Mouse (Mus musculus): ENCODE measurements around the gene Dusp12.
A peak's percentile ranks its signal among the peaks of the same experiment; 100 is the strongest.

Gene Dusp12

DNA sequence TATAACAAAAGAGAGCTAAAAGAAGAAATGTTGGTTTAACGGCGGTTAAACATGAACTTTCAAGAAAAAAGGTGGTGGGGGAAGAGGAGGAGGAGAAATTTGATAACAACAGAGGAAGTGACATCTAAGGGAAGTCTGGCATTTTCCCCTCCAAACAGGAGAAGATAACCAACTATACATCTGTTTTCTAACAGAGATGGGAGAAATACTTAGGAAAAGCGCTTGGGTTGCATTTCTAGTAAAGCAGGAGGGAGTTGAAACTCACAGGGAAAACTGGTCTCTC, 23.0 kb downstream of the Dusp12 start:
- no peak for DNase-seq (ENCODE audit: low spot score)

DNA sequence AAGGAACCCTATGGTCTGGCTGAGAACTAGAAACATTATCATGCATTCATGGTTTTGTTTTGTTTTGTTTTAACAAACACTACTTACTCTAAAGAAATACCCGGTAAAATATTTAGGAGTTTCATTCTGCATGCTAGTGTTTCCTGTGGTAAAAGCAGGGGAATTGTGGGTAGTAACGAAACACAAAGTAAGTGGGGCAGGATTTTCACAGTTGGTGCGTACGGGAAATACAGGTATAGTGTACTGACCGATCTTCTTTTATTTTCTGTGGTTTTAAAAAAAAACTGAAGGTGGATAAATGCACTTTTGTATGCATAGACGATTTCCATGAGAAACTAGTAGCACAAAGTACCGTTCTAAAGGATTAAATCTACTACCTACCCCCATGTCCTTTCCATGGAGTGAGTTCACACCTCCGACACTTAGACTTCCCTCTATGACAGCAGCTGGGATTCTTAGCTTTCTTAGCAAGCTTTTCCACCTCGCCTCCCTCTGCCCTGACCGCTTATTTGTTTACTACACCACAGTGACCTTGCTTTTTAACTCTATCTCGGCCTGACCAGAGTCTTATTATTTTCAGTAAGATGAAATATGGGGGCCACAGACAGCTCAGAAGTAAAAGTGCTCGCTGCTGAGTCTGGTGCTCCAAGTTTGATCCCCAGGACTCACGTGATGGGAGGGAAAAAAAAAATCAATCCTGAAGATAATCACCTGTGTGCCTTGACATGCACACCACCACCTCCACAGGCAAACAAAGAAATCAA, 23.5 kb downstream of the Dusp12 start:
- no peak for DNase-seq (ENCODE audit: low spot score)

DNA sequence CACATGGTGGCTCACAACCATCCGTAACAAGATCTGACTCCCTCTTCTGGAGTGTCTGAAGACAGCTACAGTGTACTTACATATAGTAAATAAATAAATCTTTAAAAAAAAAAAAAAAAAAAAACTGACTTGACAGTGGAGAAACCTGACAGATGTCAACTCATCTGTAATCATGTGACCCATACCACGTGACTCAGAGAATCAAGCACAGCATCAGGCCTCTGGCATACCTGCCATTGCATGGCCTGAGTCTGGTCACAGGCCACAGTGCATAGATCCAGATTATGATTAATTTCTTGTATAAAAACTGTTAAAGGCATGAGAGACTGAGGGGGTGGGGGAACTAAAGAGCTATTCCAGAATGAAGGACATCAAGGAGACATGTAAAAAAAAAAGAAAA, 26.5 kb downstream of the Dusp12 start:
- DNase-seq (ENCODE audit: low spot score), result no peak

DNA sequence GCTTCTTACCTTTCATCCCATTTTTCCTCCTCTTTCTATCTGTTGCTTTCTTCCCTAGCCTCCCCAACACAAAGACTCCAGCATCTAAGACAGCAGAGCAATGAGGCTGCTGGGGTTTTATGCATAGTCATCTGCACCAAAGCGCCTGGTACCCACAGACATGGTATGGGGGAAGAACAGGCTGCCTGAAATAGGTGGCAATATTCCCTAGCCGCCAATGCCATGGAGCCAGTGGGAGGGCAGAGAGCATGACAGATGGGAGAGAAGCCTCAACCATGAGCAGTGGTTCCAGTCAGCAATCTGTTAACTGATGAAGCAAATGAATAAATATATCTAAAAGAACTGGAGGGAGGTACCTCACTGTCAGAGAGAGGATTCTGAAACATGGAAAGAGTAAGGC, 28.0 kb downstream of the Dusp12 start:
- no peak for DNase-seq (ENCODE audit: low spot score)

DNA sequence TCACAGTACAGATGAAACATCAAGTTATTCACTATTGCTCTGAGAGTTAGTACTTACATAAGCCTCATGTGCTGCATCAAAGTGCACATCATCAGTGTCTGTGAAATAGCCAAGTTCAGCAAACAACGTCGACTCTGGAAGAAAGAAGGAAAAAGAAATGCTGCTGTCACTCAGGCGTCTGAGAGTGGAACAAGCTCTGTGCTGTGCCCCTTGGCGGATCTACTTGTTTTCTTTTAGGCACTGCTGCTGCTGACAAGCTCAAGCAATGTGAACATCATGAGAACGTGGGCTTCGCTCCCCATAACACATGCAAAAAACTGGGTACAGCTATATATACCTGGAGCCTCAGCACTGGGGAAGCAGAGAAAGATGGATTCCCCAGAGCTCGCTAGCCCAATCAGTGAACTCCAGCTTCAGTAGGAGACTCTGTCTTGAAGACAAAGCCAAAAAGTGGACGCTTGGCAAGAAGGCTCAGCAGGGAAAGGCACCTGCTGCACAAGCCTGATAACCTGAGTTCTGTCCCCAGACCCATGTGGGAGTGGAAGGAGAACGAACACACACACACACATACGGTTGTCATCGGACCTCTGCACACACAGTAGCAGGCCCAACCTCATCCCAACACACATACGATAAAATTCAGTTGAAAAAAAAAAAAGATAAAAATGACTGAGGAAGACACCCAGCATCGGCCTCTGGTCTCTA, 30.1 kb downstream of the Dusp12 start:
- no peak for DNase-seq (ENCODE audit: low spot score)

DNA sequence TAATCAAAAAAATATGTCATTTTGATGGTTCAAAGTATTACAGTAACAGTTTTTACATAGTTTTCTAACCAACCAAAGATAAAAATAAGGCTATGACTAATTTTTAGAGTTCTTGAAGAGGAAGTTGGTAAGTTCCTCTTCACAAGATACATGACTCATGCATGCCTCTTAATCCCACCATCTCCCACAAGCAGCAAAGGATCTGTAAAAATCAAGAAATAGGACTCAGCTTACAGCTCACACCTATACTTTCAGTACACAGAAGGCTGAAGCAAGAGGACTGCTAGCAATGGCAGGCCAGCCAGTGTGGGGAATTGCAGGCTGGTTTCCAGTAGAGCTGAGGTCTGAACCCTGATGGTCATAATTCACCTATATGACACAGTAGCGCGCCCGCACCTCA, 31.7 kb downstream of the Dusp12 start:
- DNase-seq (ENCODE audit: low spot score), result no peak

DNA sequence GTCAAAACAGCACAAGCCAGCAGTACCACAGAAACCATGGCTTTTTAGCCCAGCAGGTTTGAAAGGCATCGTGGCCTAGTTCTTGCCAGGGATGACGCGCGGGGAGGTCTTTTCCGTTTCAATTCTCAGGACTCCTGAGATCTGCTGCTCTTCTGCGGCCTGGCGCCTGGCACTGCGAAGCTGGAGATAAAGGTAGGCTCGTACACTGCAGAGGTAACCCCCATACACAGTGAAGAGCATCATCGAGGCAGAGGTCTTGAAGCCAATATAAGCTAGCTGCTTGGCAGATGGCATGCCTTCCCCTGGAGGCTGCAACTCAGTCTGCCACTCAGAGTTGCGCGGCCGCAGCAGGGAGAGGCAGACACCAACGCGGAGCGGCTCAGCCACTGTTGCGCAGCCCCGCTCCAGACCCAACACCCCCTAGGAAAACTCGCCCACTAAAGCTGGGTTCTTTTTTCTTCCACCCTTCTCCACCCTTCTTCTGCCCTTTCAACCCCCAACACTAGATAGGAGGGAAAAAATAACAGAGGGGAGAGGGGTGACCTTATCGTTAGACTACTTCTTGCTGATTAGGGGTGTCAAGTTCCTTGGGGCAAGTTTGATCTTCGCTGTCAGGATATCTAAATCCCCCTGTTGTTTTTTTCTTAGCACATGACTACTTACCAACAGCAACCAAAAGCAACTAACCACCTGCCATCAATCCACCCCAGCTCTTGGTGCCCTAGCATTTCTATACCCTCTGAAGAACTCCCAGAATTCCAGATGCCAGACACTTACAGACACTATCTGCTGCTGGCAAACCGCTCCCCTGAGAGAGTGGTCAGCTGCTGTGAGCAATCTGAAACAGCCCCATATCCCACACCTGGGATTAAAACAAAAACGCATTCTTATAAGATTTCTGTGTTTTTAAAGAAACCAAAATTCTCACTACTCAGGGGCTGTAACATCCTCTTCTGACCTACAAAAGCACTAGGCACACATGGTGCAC, 34.4 kb downstream of the Dusp12 start:
- DNase-seq (ENCODE audit: low spot score), result no peak

DNA sequence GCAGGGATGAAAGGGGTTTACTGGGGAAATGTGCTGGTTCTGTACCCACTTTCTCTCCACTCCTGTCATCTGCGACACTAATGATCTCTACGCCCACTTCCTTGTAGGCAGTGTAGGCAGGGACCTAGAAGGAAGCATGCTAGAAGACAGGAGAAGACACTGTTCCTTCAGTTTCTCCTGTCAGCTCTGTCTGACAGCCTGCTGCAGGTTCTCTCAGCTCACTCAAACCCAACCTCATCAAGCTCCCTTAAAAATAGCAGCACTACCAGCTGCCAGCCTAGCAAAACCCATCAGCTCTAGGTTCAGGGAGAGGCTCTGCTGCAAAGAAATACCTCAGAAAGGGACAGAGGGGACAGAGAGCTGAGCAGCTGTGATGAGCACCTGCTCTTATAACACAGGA, 35.3 kb downstream of the Dusp12 start:
- no peak for DNase-seq (ENCODE audit: low spot score)

DNA sequence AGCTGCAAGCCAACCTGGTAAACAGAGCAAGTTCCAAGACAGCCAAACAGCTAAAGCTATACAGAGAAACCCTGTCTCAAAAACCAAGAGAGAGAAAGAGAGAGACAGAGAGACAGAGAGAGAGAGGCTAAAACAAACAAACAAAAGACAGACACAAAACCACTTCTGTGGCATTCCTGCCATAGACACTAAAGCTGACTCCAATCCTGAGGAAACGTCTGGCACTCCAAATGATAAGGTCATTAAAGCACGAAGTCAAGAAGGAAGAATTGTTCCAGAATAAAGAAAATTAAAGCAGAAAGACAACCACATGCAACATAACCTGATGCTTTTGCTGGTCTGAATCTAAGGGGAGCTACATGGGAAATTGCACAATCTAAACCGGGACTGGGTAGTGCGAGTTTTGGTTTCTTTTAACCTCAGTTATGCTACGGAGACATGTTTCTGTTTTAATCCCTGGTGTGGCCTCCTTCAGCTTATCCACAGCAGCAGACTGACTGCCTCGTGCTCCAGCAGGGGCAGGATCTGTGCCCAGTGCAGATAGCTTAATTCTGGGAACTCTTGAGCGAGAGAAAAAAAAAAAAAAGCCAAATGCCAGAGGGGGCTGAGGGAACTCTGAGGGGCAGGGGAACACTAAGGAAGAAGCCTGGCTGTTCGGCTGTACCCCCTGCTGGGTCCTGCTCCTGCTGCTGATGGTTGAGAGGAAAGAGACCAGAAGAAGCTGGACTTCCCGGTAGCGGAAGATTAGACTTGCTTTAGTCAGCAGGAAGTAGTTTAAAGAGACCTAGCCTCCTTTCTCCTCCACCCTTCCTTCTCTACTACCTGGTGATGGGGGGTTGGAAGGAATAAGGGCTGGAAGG, 39.7 kb downstream of the Dusp12 start:
- no peak for DNase-seq (ENCODE audit: low spot score)

DNA sequence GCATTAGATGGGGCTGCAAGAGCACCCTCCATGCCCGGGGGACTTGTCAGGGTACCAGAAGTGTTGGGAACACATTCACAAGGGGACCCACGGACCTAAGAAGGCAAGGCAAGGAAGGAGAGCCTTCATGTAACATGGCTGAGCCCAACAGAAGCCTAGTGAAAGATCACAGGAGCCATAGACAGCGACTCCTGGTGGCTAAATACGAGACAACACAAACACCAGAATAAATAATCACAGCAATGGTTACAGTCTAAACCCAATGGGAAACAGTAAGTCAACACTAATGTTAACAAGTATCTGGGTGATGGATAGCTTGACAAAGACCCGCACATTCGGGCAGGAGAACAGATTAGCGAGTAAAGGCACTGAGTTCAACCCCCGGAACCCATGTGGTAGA, 41.0 kb downstream of the Dusp12 start:
- DNase-seq (ENCODE audit: low spot score), result peak; percentile 77

DNA sequence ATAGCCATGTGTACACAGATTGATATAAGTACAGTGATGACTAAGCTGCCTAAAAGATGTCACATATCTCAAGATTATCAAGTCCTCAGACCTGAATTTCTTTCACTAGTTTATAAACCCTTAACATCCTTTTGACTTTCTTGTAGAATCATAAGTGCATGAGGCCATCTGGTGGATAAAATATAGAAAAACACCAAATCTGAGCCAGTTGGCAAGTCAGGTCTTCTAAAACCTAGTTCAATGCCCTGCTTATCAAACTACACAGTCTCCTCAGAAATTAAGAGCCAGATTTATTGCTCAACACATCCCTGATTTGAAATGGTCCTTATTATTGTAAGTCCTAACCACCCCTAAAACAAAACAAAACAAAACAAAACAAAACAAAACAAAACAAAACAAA, 45.7 kb downstream of the Dusp12 start:
- peak; percentile 30 for DNase-seq (ENCODE audit: low spot score)

DNA sequence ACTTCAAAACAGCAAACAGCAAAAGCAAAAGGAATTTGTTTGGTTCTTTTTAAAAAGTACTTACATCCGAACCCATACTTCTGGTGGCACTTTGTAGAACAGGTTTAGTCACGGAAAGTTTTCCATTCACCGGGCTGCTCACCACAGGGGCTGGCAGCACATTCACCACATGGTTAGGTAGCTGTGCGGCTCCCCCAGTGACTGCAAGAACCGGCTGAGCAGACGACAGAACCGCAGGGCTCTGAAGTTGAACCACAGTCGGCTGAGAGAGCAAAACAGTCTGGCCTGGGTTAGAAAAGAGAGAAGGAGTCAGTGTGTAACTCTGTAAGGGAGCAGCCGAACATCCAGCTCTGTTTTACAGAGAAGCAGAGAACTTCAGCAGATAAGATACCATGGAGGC, 50.6 kb downstream of the Dusp12 start:
- no peak for DNase-seq (ENCODE audit: low spot score)

DNA sequence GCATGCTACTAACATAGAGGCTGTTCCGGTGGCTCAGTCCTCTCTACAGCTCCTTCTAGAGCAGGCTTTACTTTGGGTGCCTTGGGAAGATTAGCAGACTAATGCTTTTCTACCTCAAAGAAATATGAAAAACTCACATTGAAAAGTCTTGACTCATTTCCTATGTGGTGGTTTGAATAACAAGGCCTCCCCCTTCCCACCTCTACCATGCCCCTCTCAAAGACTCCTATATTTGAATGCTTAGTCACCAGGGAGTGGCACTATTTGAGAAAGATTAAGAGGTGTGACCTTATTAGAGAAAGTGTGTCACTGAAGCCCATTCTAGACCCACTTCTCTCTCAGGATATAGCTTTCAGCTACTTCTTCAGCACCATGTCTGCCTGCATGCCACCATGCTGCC, 55.6 kb downstream of the Dusp12 start:
- DNase-seq (ENCODE audit: low spot score), result no peak

DNA sequence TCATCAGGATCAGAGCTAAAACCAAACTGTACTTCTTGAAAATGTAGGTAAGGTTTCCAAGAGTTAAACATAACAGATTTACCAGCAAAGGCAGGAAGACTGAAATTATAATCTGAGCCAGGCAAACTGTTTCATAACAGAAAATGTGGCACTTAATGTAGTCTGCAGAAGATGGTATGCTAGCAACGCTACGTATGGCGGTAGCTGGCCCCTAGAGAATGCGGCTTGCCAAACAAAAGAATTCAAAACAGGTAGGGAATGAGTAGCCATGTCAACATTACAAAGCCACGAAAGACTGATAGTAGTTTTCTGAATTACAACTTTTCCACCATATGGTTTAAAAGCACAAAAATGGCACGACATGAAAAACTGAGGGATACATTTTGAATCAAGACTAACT, 56.0 kb downstream of the Dusp12 start:
- no peak for DNase-seq (ENCODE audit: low spot score)
